Mouse (Mus musculus) common myeloid progenitor, adult 5-6 weeks (primary cell): Measurements from ENCODE around the gene Mrpl32. TPM values are rescaled to one million over a fixed set of nuclear protein-coding genes. Genes with fewer than 3 reads are reported as not detected.

Experiments
- ATAC-seq: replicated peaks from 2 replicates; pipeline ENCODE4 v1.8.0; 2016; ENCODE audit warnings: low read depth, mild to moderate bottlenecking, moderate TSS enrichment, inconsistent platforms; ENCODE audit not compliant: poor library complexity, severe bottlenecking
- total RNA-seq: library from RNA; stranded (forward); fragments of 200-1000, 187-1606 nt; gene quantifications from 2 replicates; pipeline ENCODE4 v1.2.3, GENCODE M21; 2017

Gene Mrpl32
- total RNA-seq = 95.1 and 136 TPM in 2 replicates

DNA sequence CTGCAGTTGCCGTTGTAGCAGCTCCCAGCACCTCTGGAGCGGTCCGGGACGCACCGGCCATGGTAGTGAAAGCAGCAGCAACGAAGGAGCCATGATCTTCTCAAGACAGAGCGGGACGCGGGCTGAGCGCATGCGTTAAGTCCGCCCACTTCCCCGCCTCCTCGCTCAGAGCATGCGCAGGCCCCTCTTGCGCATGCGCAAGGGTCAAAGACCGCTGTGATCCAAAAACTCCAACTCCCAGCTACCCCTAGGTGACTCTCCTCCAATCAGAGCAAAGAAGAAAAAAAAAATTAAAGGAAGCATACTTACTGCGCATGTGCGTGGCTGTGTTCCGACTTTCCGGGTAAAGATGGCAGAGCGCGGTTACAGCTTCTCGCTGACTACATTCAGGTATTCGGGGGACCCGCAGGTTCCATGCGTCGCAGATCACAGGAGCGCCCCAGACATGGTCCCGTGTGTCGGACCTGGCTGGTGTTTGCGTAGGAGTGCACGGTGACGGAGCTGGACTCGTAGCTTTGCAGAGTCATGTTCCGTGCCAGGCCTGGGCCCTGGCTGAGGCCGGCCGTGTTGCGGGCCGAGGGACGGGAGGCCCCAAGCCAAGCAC lies at the start of gene Mrpl32, which contains the start of gene Psma2:
Mrpl32 (minus strand) TSS at position 240 of the 604 bp plus-strand sequence.
Psma2 (plus strand) TSS at position 315 of the 604 bp plus-strand sequence.
- peak; percentile 94 for ATAC-seq

DNA sequence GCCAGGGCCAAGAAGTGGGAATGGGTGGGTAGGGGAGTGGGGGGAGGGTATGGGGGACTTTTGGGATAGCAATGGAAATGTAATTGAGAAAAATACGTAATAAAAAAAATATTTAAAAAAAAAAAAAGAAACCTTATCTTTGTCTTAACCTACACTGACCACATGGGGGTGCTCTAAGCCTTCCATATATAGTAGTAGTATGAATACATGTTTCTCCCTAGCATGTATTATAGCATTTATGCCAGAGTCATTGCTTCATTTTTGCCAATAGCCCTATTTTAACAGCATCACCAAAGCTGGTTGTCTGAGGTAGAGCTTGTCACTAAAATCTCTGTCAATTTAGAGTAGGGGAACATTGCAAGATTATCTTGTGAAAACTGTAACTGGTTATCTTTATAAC lies 36.3 kb upstream of the Mrpl32 start:
- ATAC-seq = peak; percentile 85

DNA sequence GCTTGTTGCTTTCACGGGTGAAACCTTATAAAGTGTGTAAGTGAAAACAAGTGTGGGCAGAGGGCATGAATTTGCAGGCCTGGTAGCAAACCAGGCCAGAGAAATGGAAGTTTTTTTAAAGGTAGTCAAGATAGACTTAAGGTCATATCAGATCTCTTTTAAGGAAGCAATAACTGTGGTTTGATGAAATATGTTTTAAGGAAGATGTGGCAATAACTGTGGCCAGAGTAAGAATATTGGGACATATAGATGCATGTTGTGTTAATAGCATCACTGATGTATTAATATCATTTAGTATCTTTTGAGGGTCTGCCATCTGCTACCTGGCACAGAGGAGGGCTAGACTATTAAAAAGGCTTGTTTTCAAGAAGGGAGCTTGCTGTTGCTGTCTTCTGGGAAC lies 27.0 kb upstream of the Mrpl32 start:
- peak; percentile 84 for ATAC-seq

DNA sequence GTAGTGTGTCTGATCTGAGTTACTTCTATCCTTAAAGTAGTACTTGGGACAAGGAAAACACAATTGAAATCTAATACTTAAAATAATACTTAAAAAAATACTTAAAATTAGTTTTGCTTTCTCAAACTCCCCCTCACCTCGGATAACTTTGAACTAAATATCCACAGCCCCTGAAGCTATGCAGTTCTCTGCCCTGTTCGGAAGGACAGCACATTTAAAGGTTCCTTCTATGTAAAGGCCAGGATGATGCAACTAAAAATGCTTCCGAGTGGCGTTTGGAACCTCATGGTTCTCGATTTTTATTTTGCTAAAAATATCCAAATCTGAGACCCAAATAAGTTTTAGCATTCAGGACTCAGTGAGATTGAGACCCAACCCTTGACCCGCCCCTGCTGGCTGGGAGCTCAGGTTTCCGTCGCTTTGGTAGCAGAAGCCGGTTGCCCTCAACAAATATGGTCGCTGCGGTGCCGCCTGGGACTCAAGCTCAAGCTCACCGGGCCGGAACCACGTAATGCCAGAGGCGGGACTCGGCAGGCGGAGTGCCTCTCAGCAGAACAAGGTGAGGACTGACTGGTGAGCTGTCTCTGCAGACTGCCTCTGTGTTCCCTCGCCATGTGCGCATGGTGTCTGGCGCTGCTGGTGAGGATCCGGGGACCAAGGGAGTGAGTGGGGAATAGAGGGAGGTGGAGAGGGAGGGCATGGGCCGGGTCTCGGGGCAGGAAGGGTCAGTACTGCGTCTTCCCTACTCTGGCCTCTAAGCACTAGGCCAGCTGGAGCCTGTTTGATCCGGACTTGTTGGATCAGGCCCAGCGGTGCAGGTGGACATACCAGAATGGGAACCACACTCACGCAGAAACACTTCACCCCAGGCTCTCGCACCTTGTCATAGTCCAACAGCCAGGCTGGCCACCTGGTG lies 17.0 kb upstream of the Mrpl32 start, which contains the start of gene AW209491:
AW209491 (plus strand) TSS at position 429 of the 916 bp plus-strand sequence.
- peak; percentile 99 for ATAC-seq

DNA sequence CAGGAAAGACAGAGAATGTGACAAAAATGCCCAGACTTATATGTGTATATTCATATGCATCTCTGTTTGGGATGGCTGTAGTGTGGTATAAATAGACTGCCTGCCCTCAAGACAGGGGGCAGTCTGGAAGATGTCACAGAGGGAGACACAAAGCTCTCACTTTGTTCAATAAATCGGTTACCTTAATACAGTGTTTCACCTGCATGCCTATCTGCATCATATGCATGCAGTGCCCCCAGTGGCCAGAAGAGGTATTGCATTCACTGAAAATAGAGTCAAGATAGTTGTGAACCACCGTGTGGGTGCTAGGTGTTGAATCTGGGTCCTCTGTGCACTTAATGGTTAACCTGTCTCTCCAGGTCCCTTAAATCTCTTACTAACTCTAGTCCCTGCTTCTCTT lies 5.8 kb upstream of the Mrpl32 start:
- ATAC-seq = peak; percentile 99

DNA sequence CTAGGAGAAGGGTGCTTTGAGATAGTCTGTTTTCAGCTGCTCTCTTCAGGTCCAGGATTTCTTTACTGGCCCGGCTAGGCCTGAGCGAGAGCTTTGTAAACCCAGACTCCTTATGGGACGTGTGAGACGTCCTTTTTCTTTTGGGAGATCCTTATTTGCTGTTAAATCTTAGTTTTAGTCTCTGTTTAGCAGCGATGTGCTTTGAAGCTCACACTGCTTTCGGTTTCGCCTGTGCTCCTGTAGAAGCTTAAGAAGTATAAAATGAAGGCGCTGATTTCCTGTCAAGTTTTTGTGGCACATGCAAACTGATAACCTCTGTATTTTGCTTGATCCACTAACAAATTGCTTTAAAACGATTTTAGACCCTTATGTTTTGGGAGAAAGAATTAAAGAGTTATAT lies 588 bp upstream of the Mrpl32 start:
- ATAC-seq = peak; percentile 19

DNA sequence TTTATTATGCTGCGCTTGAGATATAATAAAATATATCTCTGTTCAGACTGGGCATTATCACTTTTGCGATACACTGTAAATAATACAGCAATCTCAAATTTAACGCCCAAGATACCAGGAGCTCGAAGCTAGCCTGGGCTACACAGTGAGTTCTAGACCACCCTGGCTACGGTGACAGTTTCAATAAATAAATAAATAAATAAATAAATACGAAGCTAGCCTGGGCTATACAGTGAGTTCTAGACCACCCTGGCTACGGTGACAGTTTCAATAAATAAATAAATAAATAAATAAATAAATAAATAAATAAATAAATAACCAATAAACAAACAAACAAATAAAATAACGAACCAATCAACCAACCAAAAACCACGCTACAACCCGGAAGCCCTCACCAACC lies 502 bp downstream of the Mrpl32 start:
- no peak for ATAC-seq

DNA sequence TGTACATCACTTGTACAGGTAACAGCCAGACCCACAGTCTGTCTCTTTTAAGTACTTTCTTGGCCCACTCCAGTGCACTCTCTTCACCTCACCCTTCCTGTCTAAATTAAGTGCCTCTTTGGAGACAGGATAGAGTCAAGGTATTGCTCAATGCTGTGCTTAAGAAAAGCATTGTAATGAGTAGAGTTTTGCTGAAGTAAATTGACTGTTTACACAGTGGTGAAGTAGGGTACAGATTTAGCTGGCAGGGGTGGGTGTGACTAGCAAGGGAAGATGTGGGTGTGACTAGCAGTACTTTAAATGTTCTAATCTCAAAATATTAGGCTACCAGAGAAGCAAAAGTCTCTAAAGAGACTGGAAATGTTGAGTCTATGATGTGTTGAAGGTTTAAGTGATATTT lies 5.3 kb downstream of the Mrpl32 start:
- ATAC-seq = no peak

DNA sequence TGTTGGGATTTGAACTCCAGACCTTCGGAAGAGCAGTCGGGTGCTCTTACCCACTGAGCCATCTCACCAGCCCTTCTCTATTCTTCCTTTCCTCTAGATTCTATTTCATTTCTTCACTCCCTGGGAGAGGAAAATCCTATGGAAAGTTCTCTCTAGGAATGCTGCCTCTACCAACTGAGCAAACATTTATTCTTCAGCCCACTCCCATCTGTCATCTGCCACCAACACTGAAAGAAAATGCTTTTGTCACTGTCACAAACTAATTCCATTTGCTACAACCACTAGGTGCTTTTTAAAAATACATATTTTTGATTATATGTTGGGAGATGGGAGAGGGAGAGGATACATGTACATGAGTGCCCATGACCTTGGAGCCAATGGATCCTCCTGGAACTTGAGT lies 10.2 kb downstream of the Mrpl32 start:
- no peak for ATAC-seq

DNA sequence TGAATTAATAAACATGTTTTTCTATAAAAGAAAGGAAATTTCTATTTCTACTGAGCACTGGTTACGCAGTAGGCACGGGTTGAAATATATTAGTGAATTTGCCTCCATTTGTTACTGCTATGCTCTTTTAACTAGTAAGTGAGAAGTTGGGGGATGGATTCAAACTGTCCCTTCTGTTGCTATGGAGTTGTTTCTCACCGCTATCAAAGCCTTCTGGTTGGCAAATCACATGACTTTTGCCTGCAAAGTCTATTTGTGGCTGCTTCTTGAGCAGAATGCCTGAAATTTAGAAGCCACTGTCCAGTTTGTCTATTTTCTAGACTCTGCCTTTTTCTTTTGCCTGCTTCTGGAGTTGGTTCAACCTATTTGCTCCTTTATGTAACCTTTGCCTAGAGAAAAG lies 32.6 kb downstream of the Mrpl32 start:
- no peak for ATAC-seq

DNA sequence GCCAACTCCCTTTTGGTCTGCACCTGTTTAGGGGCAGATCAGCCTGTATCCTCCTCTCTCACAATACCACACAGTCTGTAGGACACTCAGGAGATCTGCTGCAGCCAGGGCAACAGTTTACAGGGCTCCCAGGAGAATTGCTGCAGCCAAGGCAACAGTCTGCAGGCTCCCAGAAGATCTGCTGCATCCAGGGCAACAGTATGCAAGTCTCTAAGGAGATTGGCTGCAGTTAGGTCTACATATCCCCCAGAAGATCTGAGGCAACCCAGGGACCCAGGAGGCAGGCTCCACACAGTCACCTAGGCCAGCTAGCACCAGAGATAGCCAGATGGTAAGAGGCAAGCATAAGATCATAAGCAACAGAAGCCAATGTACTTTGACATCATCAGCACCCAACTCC lies 38.8 kb downstream of the Mrpl32 start:
- ATAC-seq = no peak

DNA sequence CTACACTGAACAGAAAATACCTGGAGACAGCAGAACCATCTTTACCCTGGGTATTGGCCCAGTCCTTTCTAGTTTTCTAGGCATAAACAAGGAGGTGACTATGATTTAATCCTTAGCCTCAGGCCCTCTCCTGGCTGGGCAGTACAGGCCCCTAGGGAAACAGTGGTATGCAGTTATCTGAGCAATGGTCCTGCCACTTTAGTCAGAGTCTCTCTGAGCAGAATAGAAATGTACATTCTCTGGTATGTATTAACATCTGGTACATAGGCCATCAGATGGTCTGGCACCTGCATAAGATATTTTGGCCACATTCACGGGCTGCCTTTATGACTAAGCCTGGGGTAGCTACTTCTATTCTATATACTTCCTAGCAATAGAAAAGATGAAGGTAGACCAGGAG lies 51.6 kb downstream of the Mrpl32 start:
- ATAC-seq = no peak

Other genes starting within 250 kb of the Mrpl32 start
- gene Hecw1, start 89.9 kb downstream of the Mrpl32 start, total RNA-seq = not detected in 2 replicates
- gene Psma2, start 75 bp upstream of the Mrpl32 start, total RNA-seq = 78.1 and 86.7 TPM in 2 replicates
- gene AW209491, start 17.0 kb upstream of the Mrpl32 start, total RNA-seq = 20.1 and 25.3 TPM in 2 replicates